Mouse (Mus musculus) megakaryocyte, embryonic 14.5 days (primary cell): Measurements from ENCODE around the gene Ano6. TPM values are rescaled to one million over a fixed set of nuclear protein-coding genes. Genes with fewer than 3 reads are reported as not detected.

Experiments
- H3K27me3 ChIP-seq: replicated peaks from 2 replicates; pipeline ENCODE3; 2012; ENCODE audit warnings: inconsistent platforms
- H3K36me3 ChIP-seq: replicated peaks from 2 replicates; pipeline ENCODE3; 2012; ENCODE audit warnings: low read length, inconsistent platforms, mixed read lengths
- H3K4me1 ChIP-seq: 2 replicates; pipeline ENCODE4 v1.6.1; 2012; ENCODE audit warnings: inconsistent platforms
- H3K4me3 ChIP-seq: replicated peaks from 2 replicates; pipeline ENCODE3; 2012; ENCODE audit warnings: moderate library complexity, mild to moderate bottlenecking, inconsistent platforms
- H3K9me3 ChIP-seq: 2 replicates; pipeline ENCODE4 v1.6.1; 2012; ENCODE audit warnings: inconsistent platforms
- FLI1 ChIP-seq: IDR thresholded peaks from 2 replicates; pipeline ENCODE4 v1.6.1; 2012; ENCODE audit warnings: low read length, inconsistent platforms, mixed read lengths
- GATA1 ChIP-seq: IDR thresholded peaks from 3 replicates; pipeline ENCODE4 v1.6.1; 2012; ENCODE audit warnings: mixed read lengths, low read length, inconsistent platforms, borderline replicate concordance
- polyA plus RNA-seq: library from polyadenylated mRNA; stranded (reverse); fragments of >175 nt; gene quantifications from 2 replicates; pipeline ENCODE4 v1.2.3, GENCODE M21; 2012; ENCODE audit warnings: low replicate concordance; ENCODE audit not compliant: insufficient read depth

Ano6 gene
- polyA plus RNA-seq, 1 experiment, result 10.3 TPM

DNA sequence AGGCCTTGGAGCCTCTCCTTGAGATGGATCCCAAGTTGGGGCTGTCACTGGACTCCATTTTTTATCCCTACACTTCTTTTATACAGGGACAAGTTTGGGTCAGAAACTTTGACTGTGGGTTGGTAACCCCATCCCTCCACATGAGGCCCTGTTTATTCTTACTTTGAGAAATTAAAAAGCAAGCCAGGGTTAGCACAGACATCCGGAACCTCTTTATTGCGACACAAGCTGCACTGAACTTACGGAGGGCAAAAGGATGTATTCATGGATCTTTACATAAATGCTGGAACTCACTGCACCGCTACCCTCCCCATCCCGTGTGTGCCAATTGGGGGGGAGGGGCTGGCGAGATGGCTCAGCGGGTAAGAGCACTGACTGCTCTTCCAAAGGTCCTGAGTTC is 105.1 kb downstream of the Ano6 start:
- Histone ChIP-seq H3K4me1 (peaks cover 58% of the 10 kb centered on the region), H3K4me3 (no peak overlapping the region), H3K36me3 (peaks cover 81% of the 10 kb centered on the region), H3K9me3 (no peaks in the 10 kb centered on the region), H3K27me3 (no peaks in the 10 kb centered on the region)
- no peak for TF ChIP-seq FLI1
- TF ChIP-seq GATA1, result no peak

DNA sequence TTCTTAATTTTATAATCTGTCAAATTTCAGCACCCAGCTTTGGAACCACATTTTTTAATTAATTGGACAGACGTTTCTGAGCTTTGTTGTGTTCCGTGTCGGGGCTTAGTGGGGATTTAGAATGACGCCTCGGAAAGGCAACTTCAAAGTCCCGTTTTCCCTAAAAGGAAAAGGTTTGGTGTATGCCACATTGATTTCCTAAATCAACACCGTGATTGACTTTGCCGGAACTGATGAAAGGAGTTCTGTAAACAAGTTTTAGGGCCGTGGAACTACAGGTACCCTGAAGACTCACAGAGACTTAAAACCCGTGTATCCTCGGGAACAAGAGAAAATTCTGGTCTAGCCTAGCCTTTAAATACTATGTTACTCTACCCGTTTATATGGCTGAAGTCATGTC is 107.0 kb downstream of the Ano6 start:
- Histone ChIP-seq H3K36me3 (peaks cover 91% of the 10 kb centered on the region), H3K4me1 (peaks cover 59% of the 10 kb centered on the region), H3K9me3 (no peaks in the 10 kb centered on the region), H3K27me3 (no peaks in the 10 kb centered on the region), H3K4me3 (no peak overlapping the region)
- TF ChIP-seq FLI1 (no peak), GATA1 (no peak)

DNA sequence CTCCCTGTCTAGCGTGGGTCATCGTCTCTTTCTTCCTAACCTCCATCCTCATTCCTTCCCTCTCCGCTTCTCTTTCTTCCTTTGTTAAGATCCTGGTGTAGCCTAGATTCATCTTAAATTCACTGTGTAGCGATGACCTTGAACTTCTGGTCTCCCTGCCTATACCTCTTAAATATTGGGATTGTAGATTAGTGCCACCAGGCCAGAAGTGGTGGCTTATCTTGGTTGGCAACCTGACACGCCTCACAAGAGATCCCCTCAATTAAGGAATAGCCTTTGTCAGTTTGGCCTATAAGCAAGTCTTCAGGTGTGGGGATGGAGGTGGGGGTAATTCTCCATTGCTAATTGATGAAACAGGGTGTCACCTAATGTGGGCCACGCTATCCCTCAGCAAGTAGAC is 107.8 kb downstream of the Ano6 start:
- H3K27me3 ChIP-seq, result no peaks in the 10 kb centered on the region
- TF ChIP-seq FLI1 (no peak), GATA1 (no peak)
- no peak overlapping the region for H3K4me3 ChIP-seq
- peaks cover 92% of the 10 kb centered on the region for H3K36me3 ChIP-seq
- H3K9me3 ChIP-seq, result no peaks in the 10 kb centered on the region
- H3K4me1 ChIP-seq, result peaks cover 56% of the 10 kb centered on the region

DNA sequence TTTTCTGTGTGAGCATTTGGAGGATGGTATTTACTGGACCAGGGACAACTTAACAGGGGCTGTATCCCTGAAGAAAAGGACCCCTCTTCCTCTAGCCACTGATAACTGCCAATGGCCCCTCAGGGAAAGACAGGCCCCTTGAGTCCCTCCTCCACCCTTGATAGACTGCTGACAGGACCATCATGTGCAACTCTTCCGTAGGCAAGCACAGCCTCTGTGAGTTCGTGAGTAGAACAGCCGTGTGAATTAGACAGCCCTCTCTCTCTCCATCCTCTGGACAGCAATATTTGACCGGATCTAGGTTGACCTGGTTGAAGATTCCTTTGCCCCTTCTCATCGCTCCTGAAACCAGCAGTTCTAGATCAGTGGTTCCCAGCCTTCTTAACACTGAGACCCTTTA is 111.8 kb downstream of the Ano6 start:
- H3K36me3 ChIP-seq, result peaks cover 93% of the 10 kb centered on the region

DNA sequence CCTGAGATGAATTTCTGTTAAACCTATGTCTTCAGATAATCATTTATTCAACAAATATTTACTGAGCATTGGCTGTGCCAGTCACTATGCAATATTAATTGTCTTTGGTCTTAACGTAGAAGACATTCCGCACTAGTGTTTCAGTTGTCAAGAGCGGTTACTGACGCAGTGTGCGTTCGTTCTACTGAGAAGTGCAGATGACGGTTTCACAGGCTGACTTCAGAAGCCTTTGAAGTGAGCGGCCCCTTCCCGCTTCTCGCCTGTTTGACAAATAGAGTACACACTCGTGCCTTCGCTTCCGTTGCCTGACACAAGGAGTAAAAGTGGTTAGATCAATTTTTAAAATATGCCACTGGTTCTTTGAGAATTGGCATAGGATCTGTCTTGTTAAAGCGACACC is 113.6 kb downstream of the Ano6 start:
- Histone ChIP-seq H3K36me3 (peaks cover 91% of the 10 kb centered on the region), H3K4me3 (no peak overlapping the region), H3K9me3 (no peaks in the 10 kb centered on the region), H3K4me1 (peaks cover 73% of the 10 kb centered on the region), H3K27me3 (no peaks in the 10 kb centered on the region)
- TF ChIP-seq GATA1 (no peak), FLI1 (no peak)

More for the DNA sequence above, 111.8 kb downstream of the Ano6 start:
- Histone ChIP-seq H3K27me3 (no peaks in the 10 kb centered on the region), H3K4me1 (peaks cover 74% of the 10 kb centered on the region), H3K4me3 (no peak overlapping the region), H3K9me3 (no peaks in the 10 kb centered on the region)
- TF ChIP-seq FLI1, result no peak
- TF ChIP-seq GATA1, result no peak

DNA sequence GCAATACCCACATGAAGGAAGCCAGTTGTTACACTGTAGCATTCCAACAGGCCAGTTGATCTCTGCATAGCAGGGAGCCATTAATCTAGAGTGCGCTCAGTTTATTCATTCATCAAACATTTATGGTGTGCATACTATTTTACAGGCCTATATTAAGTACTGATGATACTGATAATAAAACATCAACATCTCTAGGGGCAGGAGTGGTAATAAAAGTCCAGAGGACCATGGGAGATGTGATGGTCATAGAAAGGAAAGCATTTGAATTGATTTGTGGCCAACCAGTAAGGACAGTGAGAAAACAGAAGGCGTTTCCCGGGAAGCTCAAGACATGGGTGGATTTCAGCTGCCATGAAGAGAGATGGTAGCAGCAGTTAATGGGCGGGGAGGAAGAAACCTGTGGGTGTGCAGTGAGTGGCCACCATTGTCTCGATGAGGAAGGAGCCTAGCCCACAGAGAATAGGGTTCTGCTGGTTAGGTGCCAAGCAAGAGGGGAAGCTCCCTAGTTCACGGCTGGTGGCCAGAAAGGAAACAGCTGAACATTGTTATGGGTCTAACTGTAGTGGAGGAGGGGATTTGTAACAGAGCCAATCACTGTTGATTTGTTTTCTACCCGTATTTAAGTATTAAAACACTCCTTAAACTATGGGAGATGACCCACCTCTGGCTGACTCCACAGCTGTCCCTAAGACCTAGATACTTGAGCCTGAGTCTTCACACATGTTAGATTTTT is 115.5 kb downstream of the Ano6 start:
- no peak for TF ChIP-seq GATA1
- no peak for TF ChIP-seq FLI1
- no peak overlapping the region for H3K4me3 ChIP-seq
- peaks cover 97% of the 10 kb centered on the region for H3K36me3 ChIP-seq
- peaks cover 85% of the 10 kb centered on the region for H3K4me1 ChIP-seq
- no peaks in the 10 kb centered on the region for H3K9me3 ChIP-seq
- no peaks in the 10 kb centered on the region for H3K27me3 ChIP-seq

DNA sequence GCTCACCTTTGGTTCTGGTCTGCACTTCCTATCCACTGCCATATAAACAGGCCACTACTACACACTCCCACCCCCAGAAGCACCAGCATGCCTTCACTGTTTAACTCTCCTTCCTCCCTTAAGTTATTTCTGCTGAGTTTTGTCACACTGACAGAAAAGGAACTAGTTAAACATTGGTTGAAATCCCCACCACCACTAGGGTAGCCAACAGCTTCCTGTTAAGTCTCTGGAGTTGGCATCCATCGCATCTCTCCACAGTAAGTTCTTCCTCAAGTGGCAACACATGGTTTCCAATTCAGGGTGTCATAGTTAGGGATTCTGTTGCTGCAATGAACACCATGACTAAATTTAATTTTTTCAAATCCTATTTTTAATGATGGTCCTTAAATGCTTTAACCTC is 116.2 kb downstream of the Ano6 start:
- Histone ChIP-seq H3K4me3 (peak overlapping the region; percentile 28), H3K27me3 (no peaks in the 10 kb centered on the region), H3K36me3 (peaks cover 96% of the 10 kb centered on the region), H3K4me1 (peaks cover 81% of the 10 kb centered on the region), H3K9me3 (no peaks in the 10 kb centered on the region)
- TF ChIP-seq FLI1, result no peak
- TF ChIP-seq GATA1, result no peak

DNA sequence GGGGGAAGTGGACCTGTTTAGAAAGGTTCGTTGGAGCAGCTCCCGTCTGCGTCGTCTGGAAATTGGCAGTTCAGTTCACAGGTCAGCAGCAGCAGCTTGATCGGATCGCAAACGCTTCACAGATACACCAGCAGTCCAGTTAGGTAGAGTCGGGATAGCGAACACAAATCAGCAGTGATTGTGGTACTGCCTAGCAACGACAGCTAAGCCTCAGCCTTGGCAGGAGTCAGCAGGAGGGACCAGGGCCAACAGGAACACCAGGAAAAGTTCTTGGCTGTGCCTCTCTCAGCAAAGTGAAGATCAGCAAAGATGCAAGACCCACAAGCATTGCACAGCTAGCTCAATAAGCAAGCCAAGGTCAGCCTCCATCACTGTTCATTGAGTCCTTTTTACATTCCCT is 116.7 kb downstream of the Ano6 start:
- no peaks in the 10 kb centered on the region for H3K27me3 ChIP-seq
- H3K9me3 ChIP-seq, result no peaks in the 10 kb centered on the region
- no peak for TF ChIP-seq GATA1
- no peak for TF ChIP-seq FLI1
- peaks cover 82% of the 10 kb centered on the region for H3K4me1 ChIP-seq
- H3K4me3 ChIP-seq, result no peak overlapping the region
- H3K36me3 ChIP-seq, result peaks cover 96% of the 10 kb centered on the region

DNA sequence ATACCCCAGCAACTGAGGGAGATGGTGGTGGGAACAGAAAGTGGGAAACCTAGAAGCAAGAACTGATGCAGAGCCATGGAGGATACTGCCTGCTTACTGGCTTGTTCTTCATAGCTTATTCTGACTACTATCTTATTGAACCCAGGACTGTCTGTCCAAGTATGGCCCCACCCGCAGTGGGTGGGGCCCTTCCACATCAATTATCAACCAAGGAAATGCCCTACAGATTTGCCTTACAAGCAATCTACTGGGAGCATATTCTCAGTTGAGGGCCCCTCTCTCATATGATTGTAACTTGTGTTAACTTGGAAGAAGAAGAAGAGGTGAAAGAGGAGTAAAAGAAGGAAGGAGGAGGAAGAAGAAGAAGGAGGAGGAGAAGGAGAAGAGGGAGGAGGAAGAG is 117.3 kb downstream of the Ano6 start:
- Histone ChIP-seq H3K4me1 (peaks cover 81% of the 10 kb centered on the region), H3K9me3 (no peaks in the 10 kb centered on the region), H3K4me3 (no peak overlapping the region), H3K36me3 (peaks cover 96% of the 10 kb centered on the region), H3K27me3 (no peaks in the 10 kb centered on the region)
- TF ChIP-seq FLI1, result no peak
- no peak for TF ChIP-seq GATA1

DNA sequence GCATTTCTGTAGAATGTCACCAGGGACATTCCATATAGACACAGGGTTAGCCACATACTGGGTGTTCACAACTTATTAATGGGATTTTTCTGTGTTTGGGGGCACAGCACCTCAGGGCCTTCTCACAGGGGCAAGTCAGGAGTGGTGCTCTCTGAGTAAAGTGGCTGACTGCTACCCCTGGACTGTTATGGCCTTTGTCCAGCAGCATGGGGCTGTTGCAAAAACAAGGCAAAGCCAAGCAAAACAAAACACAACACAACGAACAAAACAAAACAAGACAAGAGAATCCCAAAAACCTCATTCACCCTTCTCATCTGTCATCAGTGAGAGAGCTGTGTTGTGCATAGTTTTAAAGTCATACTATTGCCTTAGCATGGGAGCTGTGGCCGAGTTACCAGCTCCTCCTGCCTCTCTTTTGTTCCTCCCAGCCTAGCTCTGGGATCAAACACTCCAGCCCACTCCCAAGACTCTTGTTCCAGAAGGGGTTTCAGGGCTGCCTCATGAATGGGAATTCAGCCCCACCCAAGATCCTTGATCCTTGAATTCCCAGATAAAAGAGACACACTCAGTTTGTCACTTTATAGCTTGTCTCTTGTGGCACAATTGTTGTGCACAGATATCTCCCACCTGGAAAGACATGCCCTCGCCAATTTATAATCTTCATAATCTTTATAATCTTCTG is 119.6 kb downstream of the Ano6 start:
- no peaks in the 10 kb centered on the region for H3K9me3 ChIP-seq
- H3K27me3 ChIP-seq, result no peaks in the 10 kb centered on the region
- peaks cover 97% of the 10 kb centered on the region for H3K36me3 ChIP-seq
- no peak overlapping the region for H3K4me3 ChIP-seq
- no peak for TF ChIP-seq FLI1
- no peak for TF ChIP-seq GATA1
- peaks cover 83% of the 10 kb centered on the region for H3K4me1 ChIP-seq
